Mouse (Mus musculus): Measurements from ENCODE around the gene Gng3.

Gene Gng3

GRCm38 (mm10) chr19:8803879-8804660, 34.9 kb downstream of the Gng3 start:
- DNase-seq (ENCODE audit: low spot score): no peak

GRCm38 (mm10) chr19:8803204-8803780, 35.7 kb downstream of the Gng3 start:
- no peak for DNase-seq (ENCODE audit: low spot score)

GRCm38 (mm10) chr19:8802130-8802821, 36.7 kb downstream of the Gng3 start, which contains the start of gene Zbtb3:
TSS of gene Zbtb3 (plus strand) at chr19:8802555.
- peak; percentile 96 for DNase-seq (ENCODE audit: low spot score)

GRCm38 (mm10) chr19:8798947-8799315, 40.1 kb downstream of the Gng3 start:
- no peak for DNase-seq (ENCODE audit: low spot score)

GRCm38 (mm10) chr19:8798264-8798946, 40.6 kb downstream of the Gng3 start, which contains the start of gene Polr2g:
TSS of gene Polr2g (minus strand) at chr19:8798577.
- peak; percentile 89 for DNase-seq (ENCODE audit: low spot score)

- DNase-seq (ENCODE audit: low spot score): no peak
Measured at GRCm38 (mm10) chr19:8790171-8790570, 48.8 kb downstream of the Gng3 start.

GRCm38 (mm10) chr19:8789171-8789570, 49.8 kb downstream of the Gng3 start:
- DNase-seq (ENCODE audit: low spot score): no peak

- DNase-seq (ENCODE audit: low spot score): no peak
Measured at GRCm38 (mm10) chr19:8788521-8788920, 50.5 kb downstream of the Gng3 start.
